Mouse (Mus musculus) heart, adult 2 months (tissue): ENCODE measurements at regions not wholly inside any gene's neighbourhood (a gene's known extent, or its start where the extent isn't known, plus 50 kb on each side); places are given as distances from the start of the nearest gene placed in this dataset.

Source experiments
- CTCF ChIP-seq: fragments of 200-600 bp; IDR thresholded peaks from 2 replicates; pipeline ENCODE4 v1.8.1; 2022; ENCODE audit warnings: antibody characterized with exemption, mild to moderate bottlenecking, moderate library complexity
- EP300 ChIP-seq: fragments of 200-500 bp; IDR thresholded peaks from 2 replicates; pipeline ENCODE4 v1.6.1; 2011; ENCODE audit warnings: low read depth, low read length, control low read depth; ENCODE audit not compliant: insufficient read depth
- POLR2A ChIP-seq: fragments of 200-500 bp; IDR thresholded peaks from 2 replicates; pipeline ENCODE4 v1.6.1; 2011; ENCODE audit warnings: mild to moderate bottlenecking, low read depth, low read length, control low read depth; ENCODE audit not compliant: insufficient read depth

- TF ChIP-seq POLR2A, result no peak
- no peak for TF ChIP-seq CTCF
- no peak for TF ChIP-seq EP300
Observed at GRCm38 (mm10) chr10:117478202-117478930, 98.6 kb upstream of the Cpsf6 start.
